Mouse (Mus musculus): ENCODE data around the gene Sycp2l. TPM values are rescaled to one million over a fixed set of nuclear protein-coding genes. Genes with fewer than 3 reads are reported as not detected.

Gene Sycp2l
- total RNA-seq, 2 experiments from 2014 or later, result 0.48 TPM; not detected in 1

DNA sequence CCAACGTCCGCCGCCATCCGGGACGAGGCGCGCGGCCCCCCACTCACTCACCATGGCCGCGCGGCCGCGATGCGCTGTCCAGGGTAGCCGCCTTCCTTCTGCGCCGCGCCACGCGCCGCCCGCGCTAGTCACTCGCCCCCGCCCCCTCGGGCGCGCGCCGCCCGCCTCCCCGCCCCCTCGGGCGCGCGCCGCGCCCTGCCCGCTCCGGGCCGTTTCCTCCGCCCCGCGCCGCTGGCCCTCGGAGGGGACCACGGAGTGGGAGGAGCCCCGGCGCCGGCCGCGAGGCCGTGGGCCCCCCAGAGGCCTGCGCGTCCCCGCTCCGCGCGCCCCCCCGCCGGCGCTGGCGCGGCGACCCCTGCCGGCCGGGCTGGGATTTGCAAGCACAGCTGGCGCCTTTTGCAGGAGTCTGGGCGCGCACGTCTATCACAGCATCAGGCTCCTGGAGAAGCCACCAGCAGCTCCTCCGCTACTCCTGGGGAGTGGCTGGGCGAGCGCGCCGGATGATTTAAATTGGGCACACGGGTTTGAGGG lies 106.3 kb downstream of the Sycp2l start, which contains the start of gene Elovl2:
TSS of gene Elovl2 (minus strand) at position 102 of the 531 bp plus-strand sequence.
- peak; percentile 37 to 64 for DNase-seq (ENCODE audit: low spot score in 2 of 2)

Other genes with a start within 250 kb of the Sycp2l start
- gene Pak1ip1, start 113.3 kb upstream of the Sycp2l start, total RNA-seq (2021), result 10 to 100 TPM; 40.6 to 41.1 TPM
- 10 to 100 TPM; 52.2 to 56.1 TPM for gene Tmem14c, start 98.0 kb upstream of the Sycp2l start, total RNA-seq (2021)
- gene Mak, start 34.6 kb upstream of the Sycp2l start, total RNA-seq (2021), result 1 to 10 TPM; 1.0 to 1.3 TPM
- not detected for gene Gcm2, start 3.3 kb upstream of the Sycp2l start, total RNA-seq (2021)
- 10 to 100 TPM; 16.1 to 16.4 TPM for gene Elovl2, start 106.1 kb downstream of the Sycp2l start, total RNA-seq (2021)
- gene Smim13, start 135.5 kb downstream of the Sycp2l start, total RNA-seq (2021), result 100 to 1,000 TPM; 140 to 147 TPM
- not detected for gene Gm17364, start 159.7 kb downstream of the Sycp2l start, total RNA-seq (2021)